Mouse (Mus musculus): Measurements from ENCODE around the gene Ranbp1. TPM values are rescaled to one million over a fixed set of nuclear protein-coding genes. Genes with fewer than 3 reads are reported as not detected.
A peak's percentile ranks its signal among the peaks of the same experiment; 100 is the strongest.

Gene Ranbp1
- polyA plus RNA-seq, 1 experiment = not detected

DNA sequence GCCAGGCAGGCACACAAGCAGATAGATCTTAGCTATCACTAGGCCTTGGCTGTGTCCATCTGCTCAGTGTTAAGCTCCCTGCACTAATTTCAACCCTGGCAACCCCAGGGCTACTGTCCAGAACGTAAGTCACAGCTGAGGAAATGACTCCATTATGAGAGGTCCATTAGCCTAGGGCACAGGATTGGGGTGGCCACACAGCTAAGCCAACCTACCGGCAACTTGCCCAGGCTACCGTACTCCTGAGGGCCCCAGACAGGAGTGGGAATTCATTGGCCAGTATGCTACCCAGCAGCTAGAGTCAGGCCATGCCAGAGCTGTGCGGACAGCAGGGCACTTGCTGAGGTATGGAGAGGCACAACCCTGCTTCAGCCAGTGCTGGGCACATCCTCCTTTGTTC lies 19.7 kb downstream of the Ranbp1 start:
- TF ChIP-seq POLR2A (IDR thresholded peaks at IDR 0.05; ENCODE audit: insufficient read depth, low read depth, low read length) (no peak), CTCF (IDR thresholded peaks at IDR 0.05; ENCODE audit: insufficient read depth, low read depth, low read length) (no peak)
- H3K4me1 ChIP-seq (ENCODE audit: control insufficient read depth, insufficient read depth, low read length) = peaks cover 63% of the 10 kb centered on the region
- H3K4me3 ChIP-seq (ENCODE audit: insufficient read depth, low read depth, low read length) = no peak overlapping the region
- WGBS = 73% methylated on average over 4 of the region's 4 CpGs
- peak overlapping the region; percentile 96 for H3K27ac ChIP-seq (ENCODE audit: insufficient read depth, low read depth, low read length)

DNA sequence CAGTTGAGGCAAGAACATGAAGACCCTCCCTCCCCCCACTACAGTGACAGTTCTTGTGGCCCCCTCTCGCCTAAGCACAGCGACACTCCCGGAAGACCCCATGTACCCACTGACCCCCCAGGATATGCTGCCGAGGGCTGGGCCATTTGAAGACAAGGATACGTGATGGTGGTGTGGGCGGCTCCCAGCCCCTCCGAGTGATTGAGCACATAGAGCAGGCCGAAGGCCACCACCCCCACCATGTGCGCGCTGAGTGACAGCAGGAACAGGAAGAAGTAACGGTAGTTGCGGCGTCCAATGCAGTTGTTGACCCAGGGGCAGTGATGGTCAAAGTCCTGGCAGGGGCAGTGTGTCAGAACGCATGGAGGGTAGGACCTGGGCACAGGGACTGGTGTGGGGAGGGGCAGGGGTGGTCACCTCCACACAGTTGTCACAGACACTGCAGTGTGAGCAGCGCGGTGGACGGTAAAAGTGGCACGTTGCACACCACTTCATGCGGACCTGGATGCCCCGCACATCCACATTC lies 20.6 kb downstream of the Ranbp1 start:
- no peak overlapping the region for H3K27ac ChIP-seq (ENCODE audit: insufficient read depth, low read depth, low read length)
- no peak overlapping the region for H3K4me3 ChIP-seq (ENCODE audit: insufficient read depth, low read depth, low read length)
- H3K4me1 ChIP-seq (ENCODE audit: control insufficient read depth, insufficient read depth, low read length) = peaks cover 59% of the 10 kb centered on the region
- TF ChIP-seq POLR2A (IDR thresholded peaks at IDR 0.05; ENCODE audit: insufficient read depth, low read depth, low read length) (no peak), CTCF (IDR thresholded peaks at IDR 0.05; ENCODE audit: insufficient read depth, low read depth, low read length) (no peak)
- 87% methylated on average over 20 of the region's 20 CpGs for WGBS

- H3K27ac ChIP-seq (ENCODE audit: insufficient read depth, low read depth, low read length) = no peak overlapping the region
- WGBS = 91% methylated on average over 13 of the region's 13 CpGs
Measured at GRCm38 (mm10) chr16:18227187-18227586, 21.3 kb downstream of the Ranbp1 start.

DNA sequence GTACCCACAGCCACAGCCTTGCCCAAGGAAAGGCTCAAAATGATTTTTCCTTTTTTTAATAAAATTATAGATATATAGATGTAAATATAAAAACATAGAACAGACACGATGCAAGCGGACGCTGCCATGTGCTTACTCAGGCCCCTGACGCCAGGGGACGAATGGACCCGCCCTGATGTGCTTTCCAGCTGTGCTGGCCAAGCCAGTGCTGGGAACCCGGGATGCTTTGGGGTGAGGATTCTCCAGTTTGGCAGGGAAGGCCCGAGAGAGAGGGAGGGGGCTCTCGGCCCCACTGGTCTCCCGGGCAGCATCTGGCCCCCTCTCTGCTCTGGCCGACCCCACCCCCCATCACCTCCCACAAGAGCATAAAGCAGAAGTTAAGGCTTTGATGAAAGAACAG lies 26.3 kb downstream of the Ranbp1 start:
- no peak for TF ChIP-seq POLR2A (IDR thresholded peaks at IDR 0.05; ENCODE audit: insufficient read depth, low read depth, low read length)
- TF ChIP-seq CTCF (IDR thresholded peaks at IDR 0.05; ENCODE audit: insufficient read depth, low read depth, low read length) = no peak
- 79% methylated on average over 11 of the region's 11 CpGs for WGBS
- peaks cover 54% of the 10 kb centered on the region for H3K4me1 ChIP-seq (ENCODE audit: control insufficient read depth, insufficient read depth, low read length)
- H3K27ac ChIP-seq (ENCODE audit: insufficient read depth, low read depth, low read length) = no peak overlapping the region
- H3K4me3 ChIP-seq (ENCODE audit: insufficient read depth, low read depth, low read length) = no peak overlapping the region

More at GRCm38 (mm10) chr16:18227187-18227586, 21.3 kb downstream of the Ranbp1 start:
- TF ChIP-seq POLR2A (IDR thresholded peaks at IDR 0.05; ENCODE audit: insufficient read depth, low read depth, low read length) (no peak), CTCF (IDR thresholded peaks at IDR 0.05; ENCODE audit: insufficient read depth, low read depth, low read length) (no peak)
- Histone ChIP-seq H3K4me1 (ENCODE audit: control insufficient read depth, insufficient read depth, low read length) (peaks cover 66% of the 10 kb centered on the region), H3K4me3 (ENCODE audit: insufficient read depth, low read depth, low read length) (no peak overlapping the region)

- Histone ChIP-seq H3K4me3 (ENCODE audit: insufficient read depth, low read depth, low read length) (no peak overlapping the region), H3K27ac (ENCODE audit: insufficient read depth, low read depth, low read length) (0 out of 2 replicates have a peak overlapping the region, but pooled peaks have one; percentile 5), H3K4me1 (ENCODE audit: control insufficient read depth, insufficient read depth, low read length) (peaks cover 51% of the 10 kb centered on the region)
- 69% methylated on average over 11 of the region's 11 CpGs for WGBS
- TF ChIP-seq CTCF (IDR thresholded peaks at IDR 0.05; ENCODE audit: insufficient read depth, low read depth, low read length) (no peak), POLR2A (IDR thresholded peaks at IDR 0.05; ENCODE audit: insufficient read depth, low read depth, low read length) (no peak)
Measured at GRCm38 (mm10) chr16:18221543-18221898, 27.0 kb downstream of the Ranbp1 start.

GRCm38 (mm10) chr16:18220856-18221542 lies 27.5 kb downstream of the Ranbp1 start:
- 92% methylated on average over 6 of the region's 6 CpGs for WGBS
- Histone ChIP-seq H3K4me3 (ENCODE audit: insufficient read depth, low read depth, low read length) (no peak overlapping the region), H3K4me1 (ENCODE audit: control insufficient read depth, insufficient read depth, low read length) (peaks cover 53% of the 10 kb centered on the region), H3K27ac (ENCODE audit: insufficient read depth, low read depth, low read length) (no peak overlapping the region; the same call in 1 of the 2 replicates)
- no peak for TF ChIP-seq CTCF (IDR thresholded peaks at IDR 0.05; ENCODE audit: insufficient read depth, low read depth, low read length)
- TF ChIP-seq POLR2A (IDR thresholded peaks at IDR 0.05; ENCODE audit: insufficient read depth, low read depth, low read length) = no peak

DNA sequence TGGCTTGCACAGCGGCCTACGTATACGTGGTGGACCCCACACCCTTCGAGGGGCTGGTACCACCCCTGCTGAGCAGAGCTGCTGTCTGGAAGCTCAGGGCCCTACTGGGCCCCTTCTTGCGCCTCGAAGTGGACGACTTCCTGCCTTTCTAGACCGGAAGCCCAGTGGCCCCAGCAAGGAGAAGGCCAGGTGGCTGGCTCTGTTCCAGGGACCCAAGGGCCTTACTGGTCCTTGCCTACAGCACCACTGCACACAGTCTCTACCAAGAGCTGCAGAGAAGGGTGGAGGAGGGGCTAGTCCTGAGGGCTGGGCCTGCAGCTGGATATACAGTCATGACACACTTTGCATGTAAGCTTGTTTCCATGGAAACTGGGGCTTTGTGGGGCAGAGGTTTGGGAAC lies 28.5 kb downstream of the Ranbp1 start:
- H3K4me1 ChIP-seq (ENCODE audit: control insufficient read depth, insufficient read depth, low read length) = peaks cover 55% of the 10 kb centered on the region
- peak overlapping the region; percentile 29 for H3K27ac ChIP-seq (ENCODE audit: insufficient read depth, low read depth, low read length)
- H3K4me3 ChIP-seq (ENCODE audit: insufficient read depth, low read depth, low read length) = no peak overlapping the region
- TF ChIP-seq CTCF (IDR thresholded peaks at IDR 0.05; ENCODE audit: insufficient read depth, low read depth, low read length) = no peak
- TF ChIP-seq POLR2A (IDR thresholded peaks at IDR 0.05; ENCODE audit: insufficient read depth, low read depth, low read length) = no peak
- 48% methylated on average over 8 of the region's 8 CpGs for WGBS

- peaks cover 61% of the 10 kb centered on the region for H3K4me1 ChIP-seq (ENCODE audit: control insufficient read depth, insufficient read depth, low read length)
- TF ChIP-seq CTCF (IDR thresholded peaks at IDR 0.05; ENCODE audit: insufficient read depth, low read depth, low read length) = no peak
- no peak for TF ChIP-seq POLR2A (IDR thresholded peaks at IDR 0.05; ENCODE audit: insufficient read depth, low read depth, low read length)
- H3K4me3 ChIP-seq (ENCODE audit: insufficient read depth, low read depth, low read length) = no peak overlapping the region
- no peak overlapping the region for H3K27ac ChIP-seq (ENCODE audit: insufficient read depth, low read depth, low read length)
- 77% methylated on average over 9 of the region's 9 CpGs for WGBS
Measured at GRCm38 (mm10) chr16:18218580-18218996, 29.9 kb downstream of the Ranbp1 start.

- no peak for TF ChIP-seq POLR2A (IDR thresholded peaks at IDR 0.05; ENCODE audit: insufficient read depth, low read depth, low read length)
- TF ChIP-seq CTCF (IDR thresholded peaks at IDR 0.05; ENCODE audit: insufficient read depth, low read depth, low read length) = no peak
- H3K27ac ChIP-seq (ENCODE audit: insufficient read depth, low read depth, low read length) = no peak within 1 kb of the TSS
- 85% methylated on average over 4 of the region's 4 CpGs for WGBS
- peaks cover 61% of the 10 kb centered on the region for H3K4me1 ChIP-seq (ENCODE audit: control insufficient read depth, insufficient read depth, low read length)
- no peak within 1 kb of the TSS for H3K4me3 ChIP-seq (ENCODE audit: insufficient read depth, low read depth, low read length)
Measured at GRCm38 (mm10) chr16:18217579-18217978, 31.0 kb downstream of the Ranbp1 start, which contains the start of gene Ccdc188. Gene Ccdc188, plus strand, starts transcription at chr16:18217879.
